ENCODE assay signal across 9 mouse cellular contexts in the genomic region with DNA sequence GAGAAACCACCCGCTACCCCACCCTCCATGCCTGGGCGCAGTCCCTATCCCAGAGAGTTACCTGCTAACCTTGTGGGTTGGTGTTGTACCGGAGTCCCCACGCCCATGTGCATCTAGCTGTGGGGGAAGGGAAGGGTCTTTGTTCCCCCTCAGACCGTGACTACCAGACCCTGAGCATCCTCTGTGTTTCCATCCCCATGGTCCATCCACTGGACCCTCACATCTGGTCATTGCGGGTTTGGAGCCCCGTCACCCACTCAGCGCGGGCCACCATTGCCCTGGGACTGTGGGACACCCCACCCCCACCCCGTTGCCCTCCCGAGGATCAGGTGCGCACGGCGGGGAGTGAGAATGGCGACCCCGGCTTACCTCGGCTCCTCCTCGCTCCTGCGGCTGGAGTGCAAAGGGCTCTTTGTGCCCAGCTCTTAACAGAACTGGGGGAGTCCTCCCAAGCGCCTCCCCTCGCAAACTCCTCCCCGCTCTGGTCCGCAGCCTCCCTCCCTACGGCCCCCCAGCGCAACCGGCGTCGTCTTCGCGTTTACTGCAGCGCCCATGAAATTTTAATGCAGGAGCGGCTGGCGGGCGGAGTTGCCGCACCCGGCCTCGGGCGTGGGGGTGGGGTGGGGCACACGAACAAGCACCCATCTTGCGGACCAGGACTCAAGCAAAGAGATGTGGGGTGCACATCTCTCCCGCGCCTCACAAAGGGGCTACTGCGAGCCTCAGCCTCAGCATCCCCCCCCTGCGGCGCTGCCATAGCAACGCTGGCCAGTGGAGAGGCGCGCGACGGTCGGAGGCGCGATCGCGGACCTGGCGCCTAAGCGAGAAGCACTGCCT. TPM values are rescaled to one million over a fixed set of nuclear protein-coding genes. Genes with fewer than 3 reads are reported as not detected.
DNase-seq lines count a peak whose midpoint lies in the region; ATAC-seq and TF ChIP-seq lines count a peak whose summit lies in the region.
"Had no signal": no experiment of that assay in that cellular context is flagged by ENCODE, and none has a peak within 500 bp of the region (broad histone marks: within the 10 kb centered on the region; RNA-seq: fewer than 3 reads in every experiment).

No protein-coding gene starts in this region.

- peak overlapping the region; percentile 42 for H3K4me3 ChIP-seq in kidney, embryonic 16.5 days (ENCODE audit: low read length)
- H3K4me3 ChIP-seq in embryonic facial prominence, embryonic 11.5 days (ENCODE audit: low read depth, low read length), result peak overlapping the region; percentile 41
- H3K4me3 ChIP-seq in hindbrain, postnatal 0 days (ENCODE audit: low read length), result peak overlapping the region; percentile 67
- peak overlapping the region; percentile 37 for H3K4me3 ChIP-seq in stomach, embryonic 15.5 days (replicated peaks)

- peak; percentile 43; the same call in 1 of the 2 replicates for ATAC-seq in kidney, embryonic 16.5 days (ENCODE audit: low FRiP score, low TSS enrichment)
- ATAC-seq in embryonic facial prominence, embryonic 11.5 days (replicated peaks; ENCODE audit: insufficient number of reproducible peaks, low FRiP score, low TSS enrichment, low read depth), result peak; percentile 70
- peak; percentile 83 for ATAC-seq in hindbrain, postnatal 0 days
- 0 out of 2 replicates have a peak, but pooled peaks have one; percentile 24 for ATAC-seq in stomach, embryonic 15.5 days (ENCODE audit: insufficient read depth, low FRiP score, low read depth)

- no peaks in the 10 kb centered on the region for H3K36me3 ChIP-seq in kidney, embryonic 16.5 days (ENCODE audit: insufficient read depth, low read length)
- H3K36me3 ChIP-seq in embryonic facial prominence, embryonic 11.5 days (replicated peaks; ENCODE audit: control insufficient read depth, insufficient read depth, low read depth, low read length), result no peaks in the 10 kb centered on the region
- H3K36me3 ChIP-seq in hindbrain, postnatal 0 days (ENCODE audit: insufficient read depth, low read length), result 0 out of 2 replicates have a peak, but pooled peaks cover 2% of the 10 kb centered on the region
- no peaks in the 10 kb centered on the region for H3K36me3 ChIP-seq in stomach, embryonic 15.5 days
- H3K36me3 ChIP-seq: liver, embryonic 15.5 days had no signal

- no peak overlapping the region for H3K9ac ChIP-seq in kidney, embryonic 16.5 days (replicated peaks; ENCODE audit: low read length)
- peak overlapping the region; percentile 70 for H3K9ac ChIP-seq in embryonic facial prominence, embryonic 11.5 days (replicated peaks; ENCODE audit: low read length)
- H3K9ac ChIP-seq in hindbrain, postnatal 0 days (replicated peaks; ENCODE audit: low read length), result peak overlapping the region; percentile 86
- H3K9ac ChIP-seq in stomach, embryonic 15.5 days, result no peak overlapping the region
- H3K9ac ChIP-seq: liver, embryonic 15.5 days had no signal

- no peak overlapping the region for H3K27ac ChIP-seq in kidney, embryonic 16.5 days (ENCODE audit: low read length)
- peak overlapping the region; percentile 57; the same call in 1 of the 2 replicates for H3K27ac ChIP-seq in embryonic facial prominence, embryonic 11.5 days (replicated peaks; ENCODE audit: low read depth, low read length)
- H3K27ac ChIP-seq in hindbrain, postnatal 0 days, result peak overlapping the region; percentile 91
- no peak overlapping the region for H3K27ac ChIP-seq in stomach, embryonic 15.5 days
- H3K27ac ChIP-seq: liver, embryonic 15.5 days had no signal

- peaks cover 19% of the 10 kb centered on the region for H3K4me1 ChIP-seq in kidney, embryonic 16.5 days (ENCODE audit: insufficient read depth, low read length)
- peaks cover 4% of the 10 kb centered on the region for H3K4me1 ChIP-seq in embryonic facial prominence, embryonic 11.5 days (ENCODE audit: control insufficient read depth, insufficient read depth, low read length)
- peaks cover 12% of the 10 kb centered on the region for H3K4me1 ChIP-seq in hindbrain, postnatal 0 days (ENCODE audit: insufficient read depth, low read length)
- peaks cover 19% of the 10 kb centered on the region for H3K4me1 ChIP-seq in stomach, embryonic 15.5 days

- TF ChIP-seq CTCF in hindbrain, postnatal 0 days (IDR thresholded peaks at IDR 0.05; ENCODE audit: low read depth), result no peak

- no peak for DNase-seq in kidney, adult 9 months
- DNase-seq in embryonic facial prominence, embryonic 11.5 days (ENCODE audit: low spot score), result peak; percentile 75
- peak; percentile 87 for DNase-seq in hindbrain, postnatal 0 days (ENCODE audit: low spot score)
- DNase-seq in mesoderm, embryonic 11.5 days (ENCODE audit: low read depth, low spot score), result peak; percentile 80
- no peak for DNase-seq in MN1 (ENCODE audit: low spot score)
- DNase-seq in lung, adult 18-20 months, result no peak

- under 1% methylated on average over 56 of the region's 57 CpGs for WGBS in kidney, embryonic 16.5 days
- WGBS in embryonic facial prominence, embryonic 11.5 days, result under 1% methylated on average over 56 of the region's 57 CpGs
- WGBS in hindbrain, postnatal 0 days, result under 1% methylated on average over 56 of the region's 57 CpGs
- 1% methylated on average over 57 of the region's 57 CpGs for WGBS in stomach, embryonic 15.5 days

- peaks cover 60% of the 10 kb centered on the region for H3K27me3 ChIP-seq in kidney, embryonic 16.5 days (ENCODE audit: insufficient read depth, low read length)
- peaks cover 25% of the 10 kb centered on the region for H3K27me3 ChIP-seq in embryonic facial prominence, embryonic 11.5 days (ENCODE audit: control insufficient read depth, insufficient read depth, low read length)
- H3K27me3 ChIP-seq in hindbrain, postnatal 0 days (ENCODE audit: insufficient read depth, low read length), result no peaks in the 10 kb centered on the region
- H3K27me3 ChIP-seq in stomach, embryonic 15.5 days (replicated peaks), result peaks cover 52% of the 10 kb centered on the region

- H3K4me2 ChIP-seq in kidney, embryonic 16.5 days (replicated peaks; ENCODE audit: low read depth, low read length), result peak overlapping the region; percentile 66
- H3K4me2 ChIP-seq in embryonic facial prominence, embryonic 11.5 days (ENCODE audit: low read depth, low read length), result peak overlapping the region; percentile 82
- peak overlapping the region; percentile 87 for H3K4me2 ChIP-seq in hindbrain, postnatal 0 days (ENCODE audit: low read depth, low read length)
- peak overlapping the region; percentile 56 for H3K4me2 ChIP-seq in stomach, embryonic 15.5 days
- H3K4me2 ChIP-seq: liver, embryonic 15.5 days had no signal

- H3K9me3 ChIP-seq in kidney, embryonic 16.5 days (ENCODE audit: low read length), result no peaks in the 10 kb centered on the region
- no peaks in the 10 kb centered on the region for H3K9me3 ChIP-seq in embryonic facial prominence, embryonic 11.5 days (replicated peaks; ENCODE audit: control insufficient read depth, low read length)
- no peaks in the 10 kb centered on the region for H3K9me3 ChIP-seq in hindbrain, postnatal 0 days (ENCODE audit: low read length)
- no peaks in the 10 kb centered on the region for H3K9me3 ChIP-seq in stomach, embryonic 15.5 days
- H3K9me3 ChIP-seq: liver, embryonic 15.5 days had no signal

RNA-seq across cellular contexts. Expression of a gene that starts 23.9 kb away (rescaled TPM):
- 0.58 and 0.81 TPM in 2 replicates for polyA plus RNA-seq in kidney, embryonic 16.5 days (2015; fragmentation: Nextera tagmentation; extraction: Ambion mirVana)
- 0.69 and 1.6 TPM in 2 replicates for polyA plus RNA-seq in embryonic facial prominence, embryonic 11.5 days (2014; fragmentation: Nextera tagmentation; extraction: Ambion mirVana)
- 0.26 and 1.8 TPM in 2 replicates for total RNA-seq in hindbrain, postnatal 0 days (2014; rRNA removed)
- polyA plus RNA-seq in hindbrain, postnatal 0 days (2015; fragmentation: Nextera tagmentation; extraction: Ambion mirVana), result 1.6 and 2.4 TPM in 2 replicates
- polyA plus RNA-seq in stomach, embryonic 15.5 days (2015; fragmentation: Nextera tagmentation; extraction: Ambion mirVana), result 1.7 TPM in 2 replicates

RNA-seq across cellular contexts. Expression of a gene that starts 27.2 kb away (rescaled TPM):
- 2.7 and 4.0 TPM in 2 replicates for polyA plus RNA-seq in kidney, embryonic 16.5 days (2015; fragmentation: Nextera tagmentation; extraction: Ambion mirVana)
- polyA plus RNA-seq in embryonic facial prominence, embryonic 11.5 days (2014; fragmentation: Nextera tagmentation; extraction: Ambion mirVana), result 2.7 and 20.0 TPM in 2 replicates
- 8.0 and 11.7 TPM in 2 replicates for total RNA-seq in hindbrain, postnatal 0 days (2014; rRNA removed)
- polyA plus RNA-seq in hindbrain, postnatal 0 days (2015; fragmentation: Nextera tagmentation; extraction: Ambion mirVana), result 14.2 and 14.6 TPM in 2 replicates
- 4.0 TPM in 2 replicates for polyA plus RNA-seq in stomach, embryonic 15.5 days (2015; fragmentation: Nextera tagmentation; extraction: Ambion mirVana)

RNA-seq across cellular contexts. Expression of a gene that starts 48.0 kb away (rescaled TPM):
- 65.8 and 68.7 TPM in 2 replicates for polyA plus RNA-seq in kidney, embryonic 16.5 days (2015; fragmentation: Nextera tagmentation; extraction: Ambion mirVana)
- 29.0 and 30.1 TPM in 2 replicates for polyA plus RNA-seq in embryonic facial prominence, embryonic 11.5 days (2014; fragmentation: Nextera tagmentation; extraction: Ambion mirVana)
- total RNA-seq in hindbrain, postnatal 0 days (2014; rRNA removed), result 46.9 and 57.0 TPM in 2 replicates
- polyA plus RNA-seq in hindbrain, postnatal 0 days (2015; fragmentation: Nextera tagmentation; extraction: Ambion mirVana), result 34.4 and 37.0 TPM in 2 replicates
- polyA plus RNA-seq in stomach, embryonic 15.5 days (2015; fragmentation: Nextera tagmentation; extraction: Ambion mirVana), result 40.8 and 44.4 TPM in 2 replicates

Comparison
In these comparisons a context has a peak if more than half of its experiments do, and no peak if none do; other contexts are left out.
1. ATAC-seq: peak in every context shown above with its lines; median percentile 83 in hindbrain, postnatal 0 days; 70 in embryonic facial prominence, embryonic 11.5 days; 43 in kidney, embryonic 16.5 days; 24 in stomach, embryonic 15.5 days.
2. H3K27ac ChIP-seq: peak in embryonic facial prominence, embryonic 11.5 days (single experiment) and hindbrain, postnatal 0 days (single experiment); none in kidney, embryonic 16.5 days (single experiment) and stomach, embryonic 15.5 days (single experiment).
3. H3K9ac ChIP-seq: peak in embryonic facial prominence, embryonic 11.5 days (single experiment) and hindbrain, postnatal 0 days (single experiment); none in kidney, embryonic 16.5 days (single experiment) and stomach, embryonic 15.5 days (single experiment).
4. DNase-seq: peak in embryonic facial prominence, embryonic 11.5 days (single experiment), hindbrain, postnatal 0 days (single experiment) and mesoderm, embryonic 11.5 days (single experiment); none in kidney, adult 9 months (single experiment), MN1 (single experiment) and lung, adult 18-20 months (0 of 2).
5. Peak in every context shown above with its lines, with median percentiles within 50 percentile points of each other: H3K4me2 ChIP-seq and H3K4me3 ChIP-seq.